Mouse (Mus musculus): Measurements from ENCODE around the gene Foxo6. TPM values are rescaled to one million over a fixed set of nuclear protein-coding genes. Genes with fewer than 3 reads are reported as not detected.

The Foxo6 gene
- total RNA-seq, 2 experiments from 2014 or later: 11.3 to 17.1 TPM

DNA sequence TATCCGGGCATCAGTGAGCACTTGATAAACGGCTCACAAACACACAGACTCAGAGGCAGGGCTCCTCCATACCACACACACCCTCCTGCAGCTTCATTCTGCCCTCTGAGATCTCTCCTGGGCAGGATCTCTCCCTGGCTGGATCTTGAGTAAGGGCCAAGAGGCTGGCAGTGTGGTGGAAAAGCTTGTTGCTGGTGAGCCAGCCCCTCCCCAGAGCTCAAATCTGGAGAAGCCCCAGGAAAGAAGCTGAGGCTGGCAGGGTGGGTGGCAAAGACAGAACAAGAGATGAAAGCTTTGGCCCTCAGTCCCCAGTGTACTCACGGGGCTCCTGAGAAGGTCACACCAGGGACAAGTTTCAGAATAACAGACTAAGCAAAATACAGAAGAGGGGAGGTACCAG lies 27.4 kb upstream of the Foxo6 start:
- Histone ChIP-seq H3K27ac (no peak overlapping the region), H3K4me3 (no peak overlapping the region)
- DNase-seq (ENCODE audit: extremely low spot score in 1 of 2, low spot score in 2 of 2): no peak
- TF ChIP-seq CTCF (IDR thresholded peaks at IDR 0.05): no peak
- intact Hi-C loops (cut with DNase I): no loop called here

DNA sequence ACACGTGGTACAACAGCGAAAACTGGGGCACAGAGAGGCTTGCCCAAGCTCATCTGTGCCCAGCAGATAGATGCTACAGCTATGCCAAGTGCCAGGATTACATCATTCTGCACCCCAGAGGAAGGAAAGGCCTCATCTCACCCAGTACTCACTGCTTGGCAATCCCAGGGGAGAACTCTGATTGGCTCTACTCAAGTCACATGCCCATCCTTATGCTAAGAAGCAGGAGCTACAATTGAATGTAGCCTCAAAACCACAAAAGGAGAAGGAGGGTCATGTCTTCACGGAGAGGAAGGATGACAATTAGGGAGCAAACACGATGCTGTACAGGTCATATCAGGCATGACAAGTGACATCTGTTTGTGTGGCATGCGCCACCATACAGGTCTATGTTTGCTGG lies 26.2 kb upstream of the Foxo6 start:
- Histone ChIP-seq H3K27ac (no peak overlapping the region), H3K4me3 (no peak overlapping the region)
- intact Hi-C loops (cut with DNase I): no loop called here
- TF ChIP-seq CTCF (IDR thresholded peaks at IDR 0.05): no peak
- DNase-seq (ENCODE audit: extremely low spot score in 1 of 2, low spot score in 2 of 2): no peak

DNA sequence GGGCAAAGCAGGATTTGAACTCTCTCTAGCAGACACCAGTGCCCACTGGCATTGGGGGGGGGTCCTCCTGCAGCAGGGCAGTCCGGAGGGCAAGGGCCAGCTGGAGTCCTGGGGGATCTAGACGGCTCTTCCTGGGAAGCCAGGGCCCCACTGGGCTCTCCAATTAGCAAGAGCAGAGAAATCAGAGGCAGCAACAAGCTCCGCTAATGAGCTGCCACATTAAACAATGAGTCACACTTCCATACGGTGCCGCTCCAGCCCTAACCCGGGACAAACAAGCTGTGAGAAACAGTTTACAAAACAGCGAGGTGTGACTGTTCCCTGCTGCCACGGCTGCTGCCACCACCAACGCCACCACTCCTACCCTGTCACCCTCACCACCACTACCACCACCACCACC lies 17.4 kb upstream of the Foxo6 start:
- no peak overlapping the region for H3K4me3 ChIP-seq
- TF ChIP-seq CTCF (IDR thresholded peaks at IDR 0.05): no peak
- H3K27ac ChIP-seq: no peak overlapping the region
- intact Hi-C loops (cut with DNase I): no loop called here
- no peak for DNase-seq (ENCODE audit: extremely low spot score in 1 of 2, low spot score in 2 of 2)

DNA sequence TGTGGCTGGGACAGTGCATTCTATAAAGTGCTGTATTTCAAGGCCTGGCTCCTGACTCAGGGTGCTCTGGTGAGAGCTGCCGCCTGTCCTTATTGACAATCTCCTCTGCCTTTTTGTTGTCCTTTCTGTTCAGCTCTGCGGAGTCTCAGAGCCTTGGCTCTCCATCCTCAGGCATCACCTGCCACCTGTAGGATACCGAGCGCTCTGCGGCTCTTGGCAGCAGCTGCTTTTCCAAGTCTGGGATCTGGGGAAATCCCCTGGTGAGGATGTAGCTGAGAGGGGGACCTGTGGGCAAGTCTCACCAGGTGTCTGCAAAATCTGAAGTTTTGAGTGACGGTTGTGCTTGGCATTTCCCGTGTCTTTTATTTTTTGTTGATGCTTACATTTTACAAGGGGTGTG lies 12.1 kb upstream of the Foxo6 start:
- intact Hi-C loops (cut with DNase I): no loop called here
- TF ChIP-seq CTCF (IDR thresholded peaks at IDR 0.05): no peak
- Histone ChIP-seq H3K27ac (no peak overlapping the region), H3K4me3 (no peak overlapping the region)
- no peak for DNase-seq (ENCODE audit: extremely low spot score in 1 of 2, low spot score in 2 of 2)

DNA sequence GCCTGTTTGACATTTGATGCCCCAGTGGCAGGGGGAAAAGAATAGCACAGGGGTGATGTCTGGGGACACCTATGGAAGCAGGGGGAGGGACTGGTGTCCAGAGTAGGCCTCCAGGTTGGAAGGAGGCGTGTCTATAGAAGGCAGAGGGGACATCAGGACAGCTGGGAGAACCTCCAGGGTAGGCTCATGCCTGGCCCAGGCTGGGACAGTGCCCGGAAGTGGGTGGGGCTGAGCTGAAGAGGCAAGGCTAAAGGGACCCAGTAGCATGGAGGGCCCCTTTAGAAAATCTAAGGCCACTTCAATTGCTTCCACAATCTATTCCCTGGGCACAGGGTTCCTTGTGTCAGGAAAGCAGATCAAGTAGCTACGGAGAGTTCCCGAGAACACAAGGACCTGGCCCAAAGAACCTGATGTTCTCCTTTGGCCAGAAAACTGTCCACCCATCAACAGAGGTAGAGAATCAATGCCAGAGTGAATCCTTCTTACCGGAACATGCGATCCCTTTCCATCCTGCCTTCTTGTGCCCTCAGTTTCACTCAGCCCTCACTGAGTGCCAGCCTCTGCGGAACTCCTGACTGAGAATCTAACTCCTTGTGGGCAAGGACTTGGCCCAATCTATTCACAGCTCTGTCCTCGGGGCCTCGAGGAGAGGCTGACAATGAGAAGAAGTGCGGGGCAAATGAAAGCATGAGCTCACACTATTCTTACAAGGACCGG lies 4.1 kb upstream of the Foxo6 start:
- DNase-seq (ENCODE audit: extremely low spot score in 1 of 2, low spot score in 2 of 2): no peak
- H3K4me3 ChIP-seq: no peak overlapping the region
- H3K27ac ChIP-seq: no peak overlapping the region
- TF ChIP-seq CTCF (IDR thresholded peaks at IDR 0.05): no peak
- intact Hi-C loops (cut with DNase I): no loop called here

DNA sequence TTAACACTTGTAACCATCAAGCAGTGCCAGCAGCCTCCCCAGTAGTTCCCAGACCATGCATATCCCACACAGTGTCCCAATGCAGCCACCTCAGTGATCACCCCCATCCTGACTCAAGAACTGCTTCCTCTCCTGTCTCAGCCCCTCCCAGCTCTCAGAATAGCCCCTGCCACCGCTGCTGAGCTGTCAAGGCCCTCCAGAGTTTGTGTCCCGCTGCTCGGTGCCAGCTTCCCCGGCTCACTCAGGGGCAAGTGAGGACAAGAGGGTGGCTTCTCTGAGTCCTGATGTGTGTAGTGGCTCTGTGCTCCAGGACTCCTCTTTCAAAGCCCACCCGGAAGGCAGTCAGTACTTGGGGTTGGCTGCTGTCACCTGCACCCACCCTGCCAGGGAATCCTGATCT lies 3.3 kb upstream of the Foxo6 start:
- no peak for TF ChIP-seq CTCF (IDR thresholded peaks at IDR 0.05)
- Histone ChIP-seq H3K4me3 (no peak overlapping the region), H3K27ac (no peak overlapping the region)
- DNase-seq (ENCODE audit: extremely low spot score in 1 of 2, low spot score in 2 of 2): no peak
- intact Hi-C loops (cut with DNase I): no loop called here

DNA sequence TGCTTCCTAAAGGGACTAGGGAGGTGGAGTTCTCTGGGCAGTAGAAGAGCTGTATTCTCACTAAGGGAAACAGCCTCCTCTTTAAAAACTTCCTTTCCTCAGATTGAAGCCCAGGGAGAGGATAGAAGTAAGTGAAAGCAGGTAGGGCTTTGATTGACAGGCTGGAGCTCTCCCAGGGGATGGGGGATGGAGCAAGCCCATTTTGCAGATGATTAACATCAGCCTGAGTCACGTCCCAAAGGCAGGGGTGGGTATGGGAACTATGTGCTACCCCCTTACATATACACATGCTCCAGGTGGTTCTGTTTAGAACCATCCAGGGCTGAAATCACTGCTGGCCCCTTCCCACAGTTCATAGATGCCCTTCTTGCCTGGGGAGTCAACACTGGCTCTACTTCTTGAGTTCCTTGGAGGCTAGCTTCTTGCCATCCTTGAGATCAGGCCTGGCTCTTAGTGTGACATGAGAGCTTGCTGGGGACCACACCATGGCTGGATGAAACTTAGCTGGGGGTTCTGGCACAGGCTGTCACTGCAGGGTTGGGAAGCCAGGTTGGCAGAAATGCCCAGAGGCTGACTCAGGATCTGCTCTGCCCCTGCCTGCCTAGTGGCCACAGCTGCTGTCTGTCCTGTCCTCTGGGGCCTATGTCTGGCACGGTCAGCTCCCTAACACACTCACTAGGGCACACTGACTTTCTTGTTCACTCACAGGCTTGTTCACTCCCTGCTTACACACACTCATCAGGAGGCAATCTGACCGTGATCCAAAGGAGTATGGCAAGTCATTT lies 2.2 kb upstream of the Foxo6 start:
- no peak for TF ChIP-seq CTCF (IDR thresholded peaks at IDR 0.05)
- no peak overlapping the region for H3K4me3 ChIP-seq
- intact Hi-C loops (cut with DNase I): no loop called here
- DNase-seq (ENCODE audit: extremely low spot score in 1 of 2, low spot score in 2 of 2): no peak
- H3K27ac ChIP-seq: no peak overlapping the region

DNA sequence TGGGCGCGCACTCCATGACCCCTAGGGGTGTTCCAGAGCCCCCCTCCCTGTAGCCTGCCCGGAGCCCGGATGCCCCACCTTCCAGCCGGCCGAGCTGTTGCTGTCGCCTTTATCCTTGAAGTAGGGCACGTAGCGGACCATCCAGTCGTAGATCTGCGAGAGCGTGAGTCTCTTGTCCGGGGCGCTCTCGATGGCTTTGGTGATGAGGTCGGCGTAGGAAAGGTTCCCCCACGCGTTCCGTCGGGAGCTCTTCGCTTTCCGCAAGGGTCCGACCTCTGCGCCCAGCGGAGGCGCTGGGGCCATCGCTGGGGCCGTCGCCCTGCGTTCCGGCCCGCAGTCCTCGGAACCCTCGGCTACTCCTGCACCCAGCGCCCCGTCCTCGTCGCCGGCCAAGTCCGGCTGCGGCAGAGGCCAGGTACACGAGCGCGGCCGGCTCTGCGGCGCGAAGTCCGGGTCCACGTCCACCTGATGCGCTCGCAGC lies 348 bp downstream of the Foxo6 start:
- intact Hi-C loops (cut with DNase I): loop anchor here (2.0 kb wide), 1 partner anchor 62 kb away; no protein-coding TSS in a partner anchor
- no peak for TF ChIP-seq CTCF (IDR thresholded peaks at IDR 0.05)
- H3K4me3 ChIP-seq: peak overlapping the region; percentile 75
- DNase-seq (ENCODE audit: extremely low spot score in 1 of 2, low spot score in 2 of 2): no peak
- H3K27ac ChIP-seq: peak overlapping the region; percentile 53

DNA sequence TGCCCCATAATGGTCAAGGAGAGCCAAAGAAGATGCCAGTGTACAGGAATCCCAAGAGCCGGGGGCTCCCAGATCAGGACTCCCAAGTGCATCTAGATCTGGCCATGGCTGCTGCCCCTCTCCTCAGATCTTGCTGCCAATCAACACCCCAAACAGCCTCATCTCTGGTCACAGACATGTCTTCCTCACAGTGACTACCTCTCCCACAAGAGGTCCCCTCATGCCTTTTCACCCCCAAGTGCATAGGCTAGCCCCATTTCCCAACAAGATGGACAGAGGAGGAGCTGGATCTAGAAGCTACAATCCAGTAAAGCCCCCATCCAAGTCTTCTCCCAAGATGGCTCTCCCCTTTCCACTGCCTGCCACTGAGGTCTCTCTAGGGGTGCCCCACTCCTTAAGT lies 1.4 kb downstream of the Foxo6 start:
- Histone ChIP-seq H3K27ac (no peak overlapping the region), H3K4me3 (peak overlapping the region; percentile 75)
- no peak for DNase-seq (ENCODE audit: extremely low spot score in 1 of 2, low spot score in 2 of 2)
- intact Hi-C loops (cut with DNase I): loop anchor here (2.0 kb wide), 2 partner anchors 61 to 83 kb away; no protein-coding TSS in a partner anchor
- no peak for TF ChIP-seq CTCF (IDR thresholded peaks at IDR 0.05)

DNA sequence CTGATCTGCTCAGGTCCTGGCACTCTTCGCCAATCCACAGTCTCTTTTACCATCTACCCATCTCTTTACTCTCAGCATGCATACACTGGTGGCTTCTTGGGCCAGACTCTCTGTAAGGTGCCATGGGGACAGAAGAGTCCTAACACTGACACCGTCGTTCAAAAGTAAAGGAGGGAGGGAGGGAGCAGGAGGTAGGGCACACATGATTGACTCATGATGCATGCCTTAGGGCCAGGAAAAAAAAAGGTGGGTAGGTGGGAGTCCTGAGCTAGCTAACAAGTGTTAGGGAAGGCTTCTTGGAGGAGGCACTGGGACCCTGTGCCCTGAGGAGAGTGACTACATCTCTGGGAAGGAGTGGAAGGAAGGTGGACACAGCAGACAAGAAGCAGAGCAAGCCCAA lies 1.9 kb downstream of the Foxo6 start:
- TF ChIP-seq CTCF (IDR thresholded peaks at IDR 0.05): no peak
- intact Hi-C loops (cut with DNase I): loop anchor here (2.0 kb wide), 1 partner anchor 84 kb away; no protein-coding TSS in a partner anchor
- Histone ChIP-seq H3K27ac (no peak overlapping the region), H3K4me3 (peak overlapping the region; percentile 75)
- no peak for DNase-seq (ENCODE audit: extremely low spot score in 1 of 2, low spot score in 2 of 2)

DNA sequence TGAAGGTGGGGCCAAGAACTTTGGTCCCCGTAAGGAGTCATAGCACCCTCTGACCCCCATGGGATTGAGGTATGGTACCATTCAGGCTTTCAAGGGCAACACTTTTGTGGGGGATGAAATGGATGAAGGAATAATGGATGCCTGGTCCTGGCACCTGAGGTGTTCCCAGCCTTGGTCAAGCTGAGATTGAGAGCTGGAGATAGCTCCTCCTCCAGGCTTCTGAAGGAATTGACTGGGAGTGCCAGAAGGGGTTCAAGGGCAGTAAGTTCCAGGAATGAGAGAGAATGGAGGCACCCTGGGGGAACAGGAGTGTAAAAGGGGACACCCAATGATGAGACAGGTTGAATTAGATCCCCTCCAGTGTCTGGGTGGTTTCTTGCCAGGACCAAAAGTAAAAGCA lies 3.0 kb downstream of the Foxo6 start:
- DNase-seq (ENCODE audit: extremely low spot score in 1 of 2, low spot score in 2 of 2): no peak
- H3K4me3 ChIP-seq: no peak overlapping the region; the same call in 1 of the 2 replicates
- peak overlapping the region; percentile 10; the same call in 1 of the 2 replicates for H3K27ac ChIP-seq
- TF ChIP-seq CTCF (IDR thresholded peaks at IDR 0.05): peak; percentile 42
- intact Hi-C loops (cut with DNase I): loop anchor here (2.0 kb wide), 1 partner anchor 85 kb away; no protein-coding TSS in a partner anchor

DNA sequence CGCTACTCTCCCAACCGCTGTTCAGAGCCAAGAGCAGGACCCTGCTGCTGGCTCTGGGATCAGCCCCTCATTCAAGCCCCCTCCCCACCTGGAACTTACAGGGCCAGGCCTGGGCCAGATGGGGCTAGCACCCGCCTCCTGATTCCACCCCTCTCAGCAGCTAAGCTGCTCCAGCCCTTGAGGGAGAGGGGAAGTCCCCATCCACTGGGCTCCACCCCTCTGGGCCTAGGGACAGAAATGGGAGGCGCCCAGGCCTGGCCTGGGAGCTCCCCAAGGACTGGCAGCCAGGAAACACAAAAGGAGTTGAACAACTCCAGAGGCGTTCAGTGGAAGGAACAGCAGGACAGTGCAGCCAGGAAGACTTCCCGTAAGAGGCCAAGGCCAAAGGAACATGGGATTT lies 4.0 kb downstream of the Foxo6 start:
- intact Hi-C loops (cut with DNase I): no loop called here
- Histone ChIP-seq H3K27ac (peak overlapping the region; percentile 65; the same call in 1 of the 2 replicates), H3K4me3 (peak overlapping the region; percentile 45)
- TF ChIP-seq CTCF (IDR thresholded peaks at IDR 0.05): no peak
- DNase-seq (ENCODE audit: extremely low spot score in 1 of 2, low spot score in 2 of 2): peak in 1 of 2 experiments; percentile 66
